Mouse (Mus musculus): Measurements from ENCODE around the gene Ptprg. TPM values are rescaled to one million over a fixed set of nuclear protein-coding genes. Genes with fewer than 3 reads are reported as not detected.

Gene Ptprg
- polyA plus RNA-seq, 1 experiment = 22.0 TPM

DNA sequence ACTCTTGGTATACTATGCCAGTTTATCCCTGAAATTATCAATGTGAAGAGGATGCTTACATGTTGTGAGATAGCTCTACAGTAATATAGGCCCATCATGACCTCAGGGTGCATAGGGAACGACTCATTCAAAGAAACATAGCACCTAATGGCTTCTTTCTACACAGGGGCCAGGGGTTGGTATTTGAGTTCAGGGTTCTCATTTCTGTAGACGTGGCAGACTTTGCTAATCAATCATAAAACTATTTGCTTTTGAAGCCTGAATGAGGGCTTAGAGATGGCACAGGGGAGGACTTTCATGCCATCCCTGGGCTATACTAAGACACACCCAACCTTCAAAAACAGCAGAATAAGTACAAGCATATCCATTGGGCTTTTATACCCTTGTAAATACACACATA is 16.4 kb downstream of the Ptprg start:
- no peak overlapping the region for H3K4me3 ChIP-seq (replicated peaks; ENCODE audit: insufficient read depth, low read depth, low read length)
- 87% methylated on average over 2 of the region's 2 CpGs for WGBS
- no peaks in the 10 kb centered on the region for H3K27me3 ChIP-seq (ENCODE audit: control insufficient read depth, insufficient read depth, low read length)
- no peak overlapping the region for H3K27ac ChIP-seq (ENCODE audit: insufficient read depth, low read length)
- peaks cover 13% of the 10 kb centered on the region for H3K4me1 ChIP-seq (ENCODE audit: control insufficient read depth, insufficient read depth, low read length)
- TF ChIP-seq CTCF (IDR thresholded peaks at IDR 0.05; ENCODE audit: borderline replicate concordance, insufficient read depth, low read depth, low read length) = no peak
- no peak for TF ChIP-seq POLR2A (IDR thresholded peaks at IDR 0.05; ENCODE audit: borderline replicate concordance, insufficient read depth, low read length)
- no peak for DNase-seq

GRCm38 (mm10) chr14:11571766-11572394 is 18.5 kb downstream of the Ptprg start:
- Histone ChIP-seq H3K4me3 (replicated peaks; ENCODE audit: insufficient read depth, low read depth, low read length) (no peak overlapping the region), H3K4me1 (ENCODE audit: control insufficient read depth, insufficient read depth, low read length) (peaks cover 4% of the 10 kb centered on the region), H3K27ac (ENCODE audit: insufficient read depth, low read length) (no peak overlapping the region), H3K27me3 (ENCODE audit: control insufficient read depth, insufficient read depth, low read length) (no peaks in the 10 kb centered on the region)
- WGBS = 51% methylated on average over 11 of the region's 11 CpGs
- no peak for DNase-seq
- TF ChIP-seq CTCF (IDR thresholded peaks at IDR 0.05; ENCODE audit: borderline replicate concordance, insufficient read depth, low read depth, low read length) = no peak
- TF ChIP-seq POLR2A (IDR thresholded peaks at IDR 0.05; ENCODE audit: borderline replicate concordance, insufficient read depth, low read length) = no peak

DNA sequence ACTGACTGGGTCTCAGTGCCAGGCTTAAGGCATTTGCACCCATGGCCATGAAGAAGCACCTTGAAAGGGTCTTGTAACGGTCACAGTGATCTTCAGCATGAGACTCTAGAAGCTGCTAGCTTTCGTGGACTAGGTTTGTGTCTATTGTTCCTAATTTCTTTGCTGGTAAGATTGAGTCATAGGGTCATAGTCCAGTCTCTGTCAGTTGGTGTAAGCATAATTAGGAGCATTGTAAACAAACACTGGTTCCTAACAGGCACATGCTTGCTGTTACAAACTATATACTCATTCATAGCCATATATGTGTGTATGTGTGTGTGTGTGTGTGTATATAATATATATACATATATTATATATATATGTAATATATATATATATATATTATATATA is 19.1 kb downstream of the Ptprg start:
- no peak for TF ChIP-seq POLR2A (IDR thresholded peaks at IDR 0.05; ENCODE audit: borderline replicate concordance, insufficient read depth, low read length)
- TF ChIP-seq CTCF (IDR thresholded peaks at IDR 0.05; ENCODE audit: borderline replicate concordance, insufficient read depth, low read depth, low read length) = no peak
- Histone ChIP-seq H3K27ac (ENCODE audit: insufficient read depth, low read length) (no peak overlapping the region), H3K27me3 (ENCODE audit: control insufficient read depth, insufficient read depth, low read length) (no peaks in the 10 kb centered on the region), H3K4me1 (ENCODE audit: control insufficient read depth, insufficient read depth, low read length) (peaks cover 4% of the 10 kb centered on the region), H3K4me3 (replicated peaks; ENCODE audit: insufficient read depth, low read depth, low read length) (no peak overlapping the region)
- DNase-seq = no peak
- WGBS = 80% methylated on average over 2 of the region's 2 CpGs

DNA sequence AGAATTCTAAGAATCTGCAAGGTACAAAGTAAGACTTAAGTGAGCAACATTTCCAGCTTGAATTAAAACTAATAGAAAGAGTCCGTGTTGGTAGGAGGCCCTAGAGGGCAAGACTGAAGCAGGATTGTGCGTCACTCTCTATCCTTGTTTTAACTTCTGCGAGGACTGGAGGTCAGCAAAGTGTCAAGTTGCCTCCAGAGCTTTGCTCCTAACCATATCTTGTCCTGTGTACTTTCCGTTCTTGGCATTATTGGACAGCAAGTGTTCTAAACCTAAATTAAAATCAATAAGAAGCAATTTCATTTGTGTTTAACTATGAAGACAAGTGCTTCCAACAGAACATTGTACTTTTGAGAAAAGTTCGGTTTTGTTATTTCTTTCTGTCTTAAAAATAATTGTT is 20.4 kb downstream of the Ptprg start:
- TF ChIP-seq POLR2A (IDR thresholded peaks at IDR 0.05; ENCODE audit: borderline replicate concordance, insufficient read depth, low read length) = no peak
- TF ChIP-seq CTCF (IDR thresholded peaks at IDR 0.05; ENCODE audit: borderline replicate concordance, insufficient read depth, low read depth, low read length) = no peak
- H3K4me1 ChIP-seq (ENCODE audit: control insufficient read depth, insufficient read depth, low read length) = peaks cover 7% of the 10 kb centered on the region
- H3K4me3 ChIP-seq (replicated peaks; ENCODE audit: insufficient read depth, low read depth, low read length) = no peak overlapping the region
- no peak for DNase-seq
- H3K27ac ChIP-seq (ENCODE audit: insufficient read depth, low read length) = no peak overlapping the region
- WGBS = 86% methylated on average over 5 of the region's 5 CpGs
- H3K27me3 ChIP-seq (ENCODE audit: control insufficient read depth, insufficient read depth, low read length) = no peaks in the 10 kb centered on the region

DNA sequence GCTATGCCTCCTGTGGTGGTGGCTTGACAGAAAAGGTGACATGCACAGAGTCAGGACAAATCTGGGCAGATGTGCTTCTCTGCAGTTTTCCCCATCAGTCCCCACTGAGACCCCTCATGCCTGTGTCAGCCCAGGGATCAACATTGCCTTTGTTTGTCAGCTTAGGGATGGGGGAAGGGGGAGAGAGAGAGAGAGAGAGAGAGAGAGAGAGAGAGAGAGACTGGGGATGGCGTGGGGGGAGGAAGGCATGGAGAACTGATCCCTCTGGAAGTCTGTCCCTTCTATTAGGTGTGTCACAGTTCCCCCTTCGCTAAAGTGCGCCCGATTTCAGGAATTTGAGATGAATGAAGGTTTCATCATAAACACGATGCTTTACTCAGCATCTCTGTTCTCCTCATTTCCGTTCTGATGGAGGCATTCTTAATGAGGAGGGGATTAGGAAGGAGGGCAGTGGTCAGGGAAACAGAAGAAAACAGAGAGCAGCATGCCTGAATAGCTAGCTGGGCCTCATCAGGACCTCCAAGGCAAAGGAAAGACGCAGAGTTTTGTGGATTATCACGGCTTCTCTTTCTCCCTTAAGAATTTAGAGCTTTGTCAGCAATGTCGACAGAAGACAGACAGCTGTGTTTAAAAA is 24.1 kb downstream of the Ptprg start:
- no peak overlapping the region for H3K27ac ChIP-seq (ENCODE audit: insufficient read depth, low read length)
- no peak for TF ChIP-seq POLR2A (IDR thresholded peaks at IDR 0.05; ENCODE audit: borderline replicate concordance, insufficient read depth, low read length)
- TF ChIP-seq CTCF (IDR thresholded peaks at IDR 0.05; ENCODE audit: borderline replicate concordance, insufficient read depth, low read depth, low read length) = no peak
- 60% methylated on average over 9 of the region's 9 CpGs for WGBS

DNA sequence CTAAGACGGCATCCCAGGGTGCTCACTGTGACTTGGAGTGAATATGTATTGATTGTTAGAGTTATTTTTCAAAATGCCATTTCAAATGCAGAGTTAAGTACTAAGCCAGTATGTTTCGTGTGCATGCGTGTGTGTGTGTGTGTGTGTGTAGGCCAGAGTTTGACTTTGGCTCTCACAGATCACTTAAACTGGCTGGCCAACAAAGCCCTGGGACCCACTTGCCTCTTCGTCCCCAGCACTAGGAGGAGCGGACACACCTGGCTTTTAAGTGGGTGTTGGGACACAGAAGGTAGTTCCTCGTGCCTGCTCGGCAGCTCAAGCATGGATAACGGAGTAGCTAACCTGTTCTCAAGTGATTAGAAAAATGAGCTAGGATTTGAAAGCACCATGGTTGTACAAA is 24.6 kb downstream of the Ptprg start:
- 0 out of 2 replicates have a peak, but pooled peaks cover 3% of the 10 kb centered on the region for H3K4me1 ChIP-seq (ENCODE audit: control insufficient read depth, insufficient read depth, low read length)
- WGBS = 86% methylated on average over 8 of the region's 8 CpGs
- H3K4me3 ChIP-seq (replicated peaks; ENCODE audit: insufficient read depth, low read depth, low read length) = no peak overlapping the region
- no peaks in the 10 kb centered on the region for H3K27me3 ChIP-seq (ENCODE audit: control insufficient read depth, insufficient read depth, low read length)
- TF ChIP-seq CTCF (IDR thresholded peaks at IDR 0.05; ENCODE audit: borderline replicate concordance, insufficient read depth, low read depth, low read length) (no peak), POLR2A (IDR thresholded peaks at IDR 0.05; ENCODE audit: borderline replicate concordance, insufficient read depth, low read length) (no peak)
- no peak overlapping the region for H3K27ac ChIP-seq (ENCODE audit: insufficient read depth, low read length)
- DNase-seq = no peak

More for the DNA sequence above, 24.1 kb downstream of the Ptprg start:
- DNase-seq = no peak
- Histone ChIP-seq H3K4me3 (replicated peaks; ENCODE audit: insufficient read depth, low read depth, low read length) (no peak overlapping the region), H3K4me1 (ENCODE audit: control insufficient read depth, insufficient read depth, low read length) (peaks cover 3% of the 10 kb centered on the region; the same call in 1 of the 2 replicates), H3K27me3 (ENCODE audit: control insufficient read depth, insufficient read depth, low read length) (no peaks in the 10 kb centered on the region)

DNA sequence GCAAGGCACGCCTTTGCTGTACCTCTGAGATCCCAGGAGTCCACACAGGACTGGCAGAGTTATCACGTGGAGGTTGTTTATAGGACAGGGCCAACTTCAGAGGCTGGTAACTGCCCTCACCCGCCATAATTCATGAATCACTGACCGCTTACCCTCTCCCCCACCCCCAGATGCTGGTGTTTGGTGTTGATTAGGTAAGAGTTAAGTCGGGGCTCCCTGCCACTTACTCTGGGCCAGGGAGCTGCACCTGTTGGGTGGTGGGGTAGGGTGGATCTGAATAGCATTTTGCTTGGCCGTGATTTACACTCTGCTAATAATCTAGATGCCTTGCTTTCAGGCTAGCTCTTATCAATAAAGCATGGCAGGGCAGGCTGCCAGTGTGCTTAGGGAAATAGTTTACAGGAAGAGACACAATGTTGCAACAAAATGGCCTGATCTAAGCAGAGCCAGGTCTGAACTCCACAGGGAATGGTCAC is 25.2 kb downstream of the Ptprg start:
- no peaks in the 10 kb centered on the region for H3K27me3 ChIP-seq (ENCODE audit: control insufficient read depth, insufficient read depth, low read length)
- 57% methylated on average over 6 of the region's 6 CpGs for WGBS
- DNase-seq = no peak
- no peak overlapping the region for H3K4me3 ChIP-seq (replicated peaks; ENCODE audit: insufficient read depth, low read depth, low read length)
- TF ChIP-seq POLR2A (IDR thresholded peaks at IDR 0.05; ENCODE audit: borderline replicate concordance, insufficient read depth, low read length) (no peak), CTCF (IDR thresholded peaks at IDR 0.05; ENCODE audit: borderline replicate concordance, insufficient read depth, low read depth, low read length) (no peak)
- 0 out of 2 replicates have a peak, but pooled peaks cover 3% of the 10 kb centered on the region for H3K4me1 ChIP-seq (ENCODE audit: control insufficient read depth, insufficient read depth, low read length)
- no peak overlapping the region for H3K27ac ChIP-seq (ENCODE audit: insufficient read depth, low read length)

GRCm38 (mm10) chr14:11579950-11580349 is 26.6 kb downstream of the Ptprg start:
- 94% methylated on average over 1 of the region's 1 CpGs for WGBS

More at GRCm38 (mm10) chr14:11579950-11580349, 26.6 kb downstream of the Ptprg start:
- TF ChIP-seq CTCF (IDR thresholded peaks at IDR 0.05; ENCODE audit: borderline replicate concordance, insufficient read depth, low read depth, low read length) (no peak), POLR2A (IDR thresholded peaks at IDR 0.05; ENCODE audit: borderline replicate concordance, insufficient read depth, low read length) (no peak)
- DNase-seq = no peak
- H3K27me3 ChIP-seq (ENCODE audit: control insufficient read depth, insufficient read depth, low read length) = no peaks in the 10 kb centered on the region
- H3K27ac ChIP-seq (ENCODE audit: insufficient read depth, low read length) = no peak overlapping the region
- no peak overlapping the region for H3K4me3 ChIP-seq (replicated peaks; ENCODE audit: insufficient read depth, low read depth, low read length)
- 0 out of 2 replicates have a peak, but pooled peaks cover 3% of the 10 kb centered on the region for H3K4me1 ChIP-seq (ENCODE audit: control insufficient read depth, insufficient read depth, low read length)

All from cerebellum, adult 2 months (tissue).